Mouse (Mus musculus) R1 (cell line): Measurements from ENCODE around the gene Vmn1r184.
"Not testable (repeated sequence)": the region's sequence is repeated elsewhere in the genome, so short reads cannot be mapped to it uniquely, and the experiment has no call there.

ENCODE experiments used
- DNase-seq: peaks from one replicate; pipeline ENCODE4 v3.0.0-alpha.2; 2018; ENCODE audit warnings: low read depth, low spot score

Vmn1r184 gene

DNA sequence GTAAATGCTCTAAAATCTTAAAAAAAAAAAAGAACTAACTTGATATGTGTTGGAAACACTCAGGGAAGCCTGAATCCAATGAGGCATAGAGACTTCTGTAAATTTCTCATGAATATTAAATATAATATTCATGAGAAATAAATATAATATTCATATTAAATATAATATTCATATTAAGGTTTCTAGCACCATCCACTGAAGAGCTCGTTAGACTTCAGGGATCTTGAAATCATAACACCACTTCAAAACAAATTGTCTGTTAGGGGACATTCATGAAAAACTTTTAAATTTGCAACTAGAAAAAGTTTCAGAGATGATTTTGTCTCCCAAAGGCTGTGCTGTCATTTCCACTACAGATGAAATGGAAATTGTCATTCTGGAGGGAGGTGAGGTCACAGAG, at the start of gene Vmn1r184:
TSS of gene Vmn1r184 (plus strand) at position 301 of the 400 bp plus-strand sequence.
- not testable (repeated sequence) for DNase-seq

DNA sequence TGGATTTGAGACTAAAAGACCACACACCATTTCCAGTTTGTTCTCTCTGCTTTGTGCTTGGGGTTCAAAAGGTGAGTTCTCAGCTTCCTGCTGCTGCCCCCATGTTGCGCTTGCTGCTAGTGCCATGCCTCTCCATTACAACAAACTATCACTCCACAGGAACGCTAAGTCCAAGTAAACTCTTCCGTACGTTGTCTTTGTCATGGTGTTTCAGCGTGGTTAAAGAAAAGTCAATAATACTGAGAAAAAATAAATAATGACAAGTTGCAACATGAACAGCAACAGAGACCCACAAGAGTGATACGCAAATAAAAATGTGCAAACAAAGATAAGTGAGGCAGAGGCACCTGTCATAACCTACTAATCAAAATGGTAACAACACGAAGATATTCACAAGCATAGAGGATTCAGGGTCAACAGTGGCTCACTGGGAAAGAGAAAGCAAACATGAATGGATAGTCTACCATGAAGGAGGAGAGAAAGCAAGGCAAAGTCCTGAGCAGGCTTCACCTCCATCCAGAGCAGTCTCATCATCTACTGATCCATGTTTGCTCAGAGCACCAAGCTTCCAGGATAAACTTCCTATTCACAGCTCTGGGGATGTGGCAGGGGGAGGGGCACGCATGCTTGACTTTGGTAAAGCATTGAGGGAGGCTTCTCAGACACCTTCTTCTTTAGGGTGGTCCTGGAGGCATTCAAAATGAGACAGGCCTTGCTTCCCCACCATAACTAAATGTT, 43.5 kb downstream of the Vmn1r184 start:
- DNase-seq: not testable (repeated sequence)

DNA sequence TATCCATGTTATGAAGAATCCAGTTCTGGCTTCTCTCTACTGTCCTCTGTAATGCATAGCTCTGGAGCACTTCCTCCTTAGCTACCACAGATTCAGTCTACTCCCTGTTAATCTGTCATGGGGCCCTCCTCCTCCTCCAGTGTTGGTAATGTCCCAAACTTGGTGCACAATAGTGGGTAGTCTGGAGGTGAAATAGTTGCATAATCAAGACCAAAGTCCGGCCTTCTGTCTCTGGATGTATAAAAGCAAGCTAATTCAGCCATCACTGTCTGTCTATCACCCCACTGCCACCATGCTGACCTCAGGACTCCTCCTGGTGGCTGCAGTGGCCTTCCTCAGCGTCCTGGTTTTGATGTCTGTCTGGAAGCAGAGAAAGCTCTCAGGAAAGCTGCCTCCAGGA, 46.8 kb downstream of the Vmn1r184 start, which contains the start of gene Cyp2a4:
TSS of gene Cyp2a4 (plus strand) at position 244 of the 400 bp plus-strand sequence.
- not testable (repeated sequence) for DNase-seq

DNA sequence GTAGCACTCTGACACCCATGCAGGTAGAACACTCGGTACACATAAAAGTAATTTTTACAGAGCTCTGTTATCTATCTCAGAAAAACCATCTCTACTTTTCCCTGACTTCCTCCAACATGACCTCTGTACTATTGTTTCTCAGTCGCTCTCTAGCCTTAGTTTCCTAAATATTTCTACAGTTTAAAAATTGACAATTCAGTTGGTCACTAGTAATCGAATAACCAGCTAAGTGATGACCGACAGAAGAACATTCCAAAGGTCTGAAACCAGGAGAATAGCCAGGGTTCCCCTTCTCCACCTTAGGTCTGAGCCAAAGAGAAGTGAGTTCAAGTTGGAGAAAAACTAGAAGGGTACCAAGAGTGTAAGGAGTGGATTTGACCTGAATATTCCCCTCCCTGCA, 51.7 kb downstream of the Vmn1r184 start:
- DNase-seq: not testable (repeated sequence)

DNA sequence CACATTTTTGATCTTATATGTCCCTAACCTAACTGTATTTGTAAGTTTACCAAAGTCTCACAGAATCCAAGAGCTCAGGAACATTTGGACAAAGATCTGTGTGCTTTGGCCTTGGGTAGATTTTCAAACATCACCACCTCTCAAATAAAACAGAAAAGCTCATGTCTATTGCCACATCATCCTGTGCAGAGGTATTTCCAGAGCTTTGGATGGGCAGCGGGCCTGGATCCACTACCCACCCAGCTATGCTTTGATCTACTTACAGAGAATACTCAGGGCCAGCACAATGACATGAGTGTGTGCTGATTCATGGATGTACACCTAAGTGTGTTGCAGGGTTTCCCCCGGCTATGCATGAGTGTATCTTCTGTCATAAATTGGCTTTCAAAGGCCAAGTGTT, 55.1 kb downstream of the Vmn1r184 start:
- not testable (repeated sequence) for DNase-seq

DNA sequence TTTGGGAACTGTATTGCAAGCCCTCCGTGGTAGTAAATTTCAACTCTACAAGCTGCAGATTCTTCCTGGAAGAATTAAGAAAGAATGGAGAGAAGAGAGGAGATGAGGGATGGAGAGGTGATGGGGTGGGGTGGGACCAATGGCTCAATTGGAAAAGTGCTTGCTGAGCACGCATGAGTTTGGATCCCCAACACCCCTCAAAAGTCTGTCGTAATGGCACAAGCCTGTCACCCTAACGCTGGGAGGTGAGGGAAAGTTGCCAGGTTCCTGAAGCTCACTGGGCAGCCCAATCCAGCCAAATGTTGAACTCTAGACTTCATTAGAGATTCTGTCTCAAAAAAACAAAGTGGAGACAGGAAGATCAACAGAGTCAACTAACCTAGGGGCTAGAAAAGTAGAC, 55.7 kb downstream of the Vmn1r184 start:
- DNase-seq: not testable (repeated sequence)
